Mouse (Mus musculus) embryonic facial prominence, embryonic 12.5 days (tissue): ENCODE measurements around the gene Avpr2. TPM values are rescaled to one million over a fixed set of nuclear protein-coding genes. Genes with fewer than 3 reads are reported as not detected.

ENCODE experiments used
- ATAC-seq: fragments of 200-750 bp; cut with Nextera tagmentation; 2 replicates; pipeline ENCODE4 v1.8.0; 2017; ENCODE audit not compliant: insufficient number of reproducible peaks, insufficient read depth, low FRiP score, low TSS enrichment
- H3K27ac ChIP-seq: fragments of 300-500 bp; sonication (generic); 2 replicates; pipeline ENCODE4 v1.5.1; 2016; ENCODE audit warnings: mild to moderate bottlenecking
- H3K27me3 ChIP-seq: fragments of 300-500 bp; sonication (generic); 2 replicates; pipeline ENCODE4 v1.6.1; 2016; ENCODE audit warnings: mild to moderate bottlenecking, moderate library complexity
- H3K36me3 ChIP-seq: fragments of 300-500 bp; sonication (generic); 2 replicates; pipeline ENCODE4 v1.6.1; 2016; ENCODE audit warnings: mild to moderate bottlenecking
- H3K4me1 ChIP-seq: fragments of 300-500 bp; sonication (generic); 2 replicates; pipeline ENCODE4 v1.6.1; 2016
- H3K4me2 ChIP-seq: fragments of 300-500 bp; sonication (generic); replicated peaks from 2 replicates; pipeline ENCODE4 v1.6.1; 2016; ENCODE audit warnings: mild to moderate bottlenecking, moderate library complexity
- H3K4me3 ChIP-seq: fragments of 300-500 bp; sonication (generic); 2 replicates; pipeline ENCODE4 v1.5.1; 2016; ENCODE audit warnings: mild to moderate bottlenecking
- H3K9ac ChIP-seq: fragments of 300-500 bp; sonication (generic); 2 replicates; pipeline ENCODE4 v1.6.1; 2016; ENCODE audit warnings: mild to moderate bottlenecking, moderate library complexity
- H3K9me3 ChIP-seq: fragments of 300-500 bp; sonication (generic); 2 replicates; pipeline ENCODE4 v1.6.1; 2016; ENCODE audit warnings: mild to moderate bottlenecking, moderate library complexity
- WGBS: fragments of 180-500 bp; shearing (Covaris S2); methylation state at CpG from one replicate; pipeline ENCODE4 v1.1.7; 2016; 5-methylcytosine and 5-hydroxymethylcytosine counted together
- polyA plus RNA-seq: library from polyadenylated mRNA; unstranded; fragments of >200 nt; fragmentation: Nextera tagmentation; extraction: Ambion mirVana; gene quantifications from 2 replicates; pipeline ENCODE4 v1.2.1, GENCODE M21; 2016

The Avpr2 gene
- 0.10 and 0.14 TPM in 2 replicates for polyA plus RNA-seq

GRCm38 (mm10) chrX:73891551-73892152 is at the start of gene Avpr2:
TSS of gene Avpr2 (plus strand) at chrX:73892102.
- Histone ChIP-seq H3K9me3 (no peaks in the 10 kb centered on the region), H3K27me3 (no peaks in the 10 kb centered on the region), H3K4me2 (no peak within 1 kb of the TSS), H3K36me3 (no peaks in the 10 kb centered on the region), H3K4me3 (no peak within 1 kb of the TSS), H3K27ac (no peak within 1 kb of the TSS), H3K9ac (no peak within 1 kb of the TSS), H3K4me1 (no peaks in the 10 kb centered on the region)
- 60% methylated on average over 6 of the region's 6 CpGs for WGBS
- ATAC-seq = no peak

- Histone ChIP-seq H3K27ac (no peak overlapping the region), H3K4me3 (no peak overlapping the region), H3K4me1 (no peaks in the 10 kb centered on the region), H3K9me3 (no peaks in the 10 kb centered on the region), H3K9ac (no peak overlapping the region), H3K36me3 (no peaks in the 10 kb centered on the region), H3K4me2 (no peak overlapping the region), H3K27me3 (no peaks in the 10 kb centered on the region)
- no peak for ATAC-seq
- WGBS = 75% methylated on average over 9 of the region's 9 CpGs
Measured at GRCm38 (mm10) chrX:73854326-73855086, 37.4 kb upstream of the Avpr2 start.

GRCm38 (mm10) chrX:73855087-73855408 is 36.9 kb upstream of the Avpr2 start:
- H3K27me3 ChIP-seq = no peaks in the 10 kb centered on the region
- WGBS = 73% methylated on average over 3 of the region's 3 CpGs

GRCm38 (mm10) chrX:73864692-73865091 is 27.2 kb upstream of the Avpr2 start:
- no peak overlapping the region for H3K27ac ChIP-seq
- H3K9ac ChIP-seq = no peak overlapping the region
- no peaks in the 10 kb centered on the region for H3K4me1 ChIP-seq
- no peaks in the 10 kb centered on the region for H3K27me3 ChIP-seq
- no peak overlapping the region for H3K4me2 ChIP-seq
- H3K36me3 ChIP-seq = no peaks in the 10 kb centered on the region
- 53% methylated on average over 3 of the region's 3 CpGs for WGBS
- H3K4me3 ChIP-seq = no peak overlapping the region
- no peak for ATAC-seq
- H3K9me3 ChIP-seq = no peaks in the 10 kb centered on the region

More at GRCm38 (mm10) chrX:73855087-73855408, 36.9 kb upstream of the Avpr2 start:
- Histone ChIP-seq H3K36me3 (no peaks in the 10 kb centered on the region), H3K9me3 (no peaks in the 10 kb centered on the region), H3K4me2 (no peak overlapping the region), H3K9ac (no peak overlapping the region), H3K27ac (no peak overlapping the region), H3K4me3 (no peak overlapping the region), H3K4me1 (no peaks in the 10 kb centered on the region)
- no peak for ATAC-seq

GRCm38 (mm10) chrX:73867256-73867655 is 24.6 kb upstream of the Avpr2 start:
- H3K4me1 ChIP-seq = no peaks in the 10 kb centered on the region
- no peak overlapping the region for H3K27ac ChIP-seq
- no peak overlapping the region for H3K4me2 ChIP-seq
- H3K9ac ChIP-seq = no peak overlapping the region
- no peaks in the 10 kb centered on the region for H3K9me3 ChIP-seq
- no peaks in the 10 kb centered on the region for H3K27me3 ChIP-seq
- 19% methylated on average over 3 of the region's 3 CpGs for WGBS
- no peak overlapping the region for H3K4me3 ChIP-seq
- no peaks in the 10 kb centered on the region for H3K36me3 ChIP-seq
- no peak for ATAC-seq

GRCm38 (mm10) chrX:73867852-73868251 is 24.1 kb upstream of the Avpr2 start:
- Histone ChIP-seq H3K4me2 (no peak overlapping the region), H3K27me3 (no peaks in the 10 kb centered on the region), H3K9ac (no peak overlapping the region), H3K27ac (no peak overlapping the region), H3K4me3 (no peak overlapping the region), H3K9me3 (no peaks in the 10 kb centered on the region), H3K36me3 (no peaks in the 10 kb centered on the region), H3K4me1 (no peaks in the 10 kb centered on the region)
- no peak for ATAC-seq
- 76% methylated on average over 1 of the region's 1 CpGs for WGBS

GRCm38 (mm10) chrX:73869334-73869733 is 22.6 kb upstream of the Avpr2 start:
- ATAC-seq = no peak
- 14% methylated on average over 5 of the region's 5 CpGs for WGBS

GRCm38 (mm10) chrX:73871474-73871873 is 20.4 kb upstream of the Avpr2 start:
- Histone ChIP-seq H3K27ac (no peak overlapping the region), H3K9me3 (no peaks in the 10 kb centered on the region), H3K4me3 (no peak overlapping the region), H3K36me3 (no peaks in the 10 kb centered on the region), H3K4me2 (no peak overlapping the region), H3K9ac (no peak overlapping the region), H3K4me1 (no peaks in the 10 kb centered on the region), H3K27me3 (no peaks in the 10 kb centered on the region)
- ATAC-seq = no peak

More at GRCm38 (mm10) chrX:73869334-73869733, 22.6 kb upstream of the Avpr2 start:
- no peaks in the 10 kb centered on the region for H3K9me3 ChIP-seq
- H3K27ac ChIP-seq = no peak overlapping the region
- H3K9ac ChIP-seq = no peak overlapping the region
- H3K27me3 ChIP-seq = no peaks in the 10 kb centered on the region
- no peaks in the 10 kb centered on the region for H3K4me1 ChIP-seq
- no peaks in the 10 kb centered on the region for H3K36me3 ChIP-seq
- no peak overlapping the region for H3K4me2 ChIP-seq
- no peak overlapping the region for H3K4me3 ChIP-seq

- WGBS = 69% methylated on average over 1 of the region's 1 CpGs
- Histone ChIP-seq H3K4me1 (no peaks in the 10 kb centered on the region), H3K9me3 (no peaks in the 10 kb centered on the region), H3K27ac (no peak overlapping the region), H3K27me3 (no peaks in the 10 kb centered on the region), H3K4me3 (no peak overlapping the region), H3K9ac (no peak overlapping the region), H3K4me2 (no peak overlapping the region), H3K36me3 (no peaks in the 10 kb centered on the region)
- no peak for ATAC-seq
Measured at GRCm38 (mm10) chrX:73871956-73872355, 19.9 kb upstream of the Avpr2 start.

- WGBS = 23% methylated on average over 2 of the region's 2 CpGs
- H3K4me1 ChIP-seq = no peaks in the 10 kb centered on the region
- H3K4me2 ChIP-seq = no peak overlapping the region
- no peak overlapping the region for H3K4me3 ChIP-seq
- no peak overlapping the region for H3K9ac ChIP-seq
- no peaks in the 10 kb centered on the region for H3K9me3 ChIP-seq
- H3K36me3 ChIP-seq = no peaks in the 10 kb centered on the region
- no peak for ATAC-seq
- H3K27me3 ChIP-seq = peaks cover 12% of the 10 kb centered on the region
- no peak overlapping the region for H3K27ac ChIP-seq
Measured at GRCm38 (mm10) chrX:73875881-73876280, 16.0 kb upstream of the Avpr2 start.

GRCm38 (mm10) chrX:73877014-73877413 is 14.9 kb upstream of the Avpr2 start:
- H3K27me3 ChIP-seq = peaks cover 14% of the 10 kb centered on the region
- H3K27ac ChIP-seq = no peak overlapping the region
- no peaks in the 10 kb centered on the region for H3K36me3 ChIP-seq
- no peak for ATAC-seq
- no peaks in the 10 kb centered on the region for H3K9me3 ChIP-seq
- no peak overlapping the region for H3K4me3 ChIP-seq
- H3K4me1 ChIP-seq = no peaks in the 10 kb centered on the region
- WGBS = 48% methylated on average over 1 of the region's 1 CpGs
- no peak overlapping the region for H3K9ac ChIP-seq
- H3K4me2 ChIP-seq = no peak overlapping the region
